8 mouse cellular contexts compared by ENCODE assay signal in the genomic region with DNA sequence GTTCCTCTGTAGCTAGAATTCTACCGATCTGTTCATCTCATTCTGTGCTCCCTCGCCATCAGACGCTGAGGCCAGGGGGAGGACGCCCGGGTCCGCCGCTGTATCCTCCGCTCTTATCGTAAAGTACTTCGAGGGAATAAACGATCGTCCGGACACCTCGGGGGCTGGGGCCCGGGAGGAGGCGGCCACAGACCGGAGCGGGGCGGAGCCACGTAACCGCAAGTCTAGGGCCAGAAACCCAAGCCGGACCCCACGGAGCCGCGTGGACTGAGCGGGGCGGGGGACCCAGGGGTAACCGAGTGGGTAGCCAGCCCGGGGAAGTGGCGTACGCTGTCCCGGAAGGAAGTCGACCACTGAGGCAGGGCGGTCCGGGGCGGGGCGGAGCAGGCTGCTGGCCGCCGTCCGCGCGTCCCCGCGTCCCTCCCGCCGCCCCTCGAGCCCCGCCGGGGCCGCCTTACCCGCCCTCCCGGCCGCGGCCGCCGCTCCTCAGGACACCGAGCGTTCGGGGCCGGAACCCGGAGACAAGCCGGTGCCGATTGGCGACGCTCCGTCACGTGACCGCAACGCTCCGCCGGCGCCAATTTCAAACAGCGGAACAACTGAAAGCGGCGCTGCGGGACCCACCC. TPM values are rescaled to one million over a fixed set of nuclear protein-coding genes. Genes with fewer than 3 reads are reported as not detected.
DNase-seq lines count a peak whose midpoint lies in the region; ATAC-seq and TF ChIP-seq lines count a peak whose summit lies in the region.

A gene (minus strand): TSS at position 531 of the 626 bp plus-strand sequence.
A gene (plus strand): TSS at position 587 of the 626 bp plus-strand sequence.

- peak; percentile 63 for TF ChIP-seq POLR2A in brain, embryonic 14.5 days (IDR thresholded peaks at IDR 0.05; ENCODE audit: borderline replicate concordance, extremely low read depth, insufficient read depth, insufficient read length, poor library complexity, severe bottlenecking)

- peaks cover 72% of the 10 kb centered on the region for H3K36me3 ChIP-seq in erythroblast, embryonic 14.5 days (ENCODE audit: control insufficient read depth)
- peaks cover 47% of the 10 kb centered on the region for H3K36me3 ChIP-seq in heart, embryonic 13.5 days
- H3K36me3 ChIP-seq in kidney, postnatal 0 days (ENCODE audit: insufficient read depth, low read length) = peaks cover 12% of the 10 kb centered on the region
- peaks cover 53% of the 10 kb centered on the region for H3K36me3 ChIP-seq in liver, embryonic 12.5 days
- no peaks in the 10 kb centered on the region for H3K36me3 ChIP-seq in splenic B cell, adult 2 months (ENCODE audit: control insufficient read depth, insufficient read depth, low read length, poor library complexity, severe bottlenecking)

- peak within 1 kb of the TSS; percentile 99 for H3K4me3 ChIP-seq in erythroblast, embryonic 14.5 days (replicated peaks)
- H3K4me3 ChIP-seq in heart, embryonic 13.5 days = peak within 1 kb of the TSS; percentile 76
- H3K4me3 ChIP-seq in kidney, postnatal 0 days (replicated peaks; ENCODE audit: low read depth, low read length) = peak within 1 kb of the TSS; percentile 85
- H3K4me3 ChIP-seq in liver, embryonic 12.5 days = peak within 1 kb of the TSS; percentile 99

- peak; percentile 90 for ATAC-seq in heart, embryonic 13.5 days (ENCODE audit: extremely low read depth, insufficient number of reproducible peaks, low FRiP score, low TSS enrichment)
- ATAC-seq in kidney, postnatal 0 days (replicated peaks; ENCODE audit: low FRiP score, low read depth) = peak; percentile 81
- peak; percentile 90 for ATAC-seq in liver, embryonic 12.5 days

- H3K27me3 ChIP-seq in erythroblast, embryonic 14.5 days (ENCODE audit: control insufficient read depth) = no peaks in the 10 kb centered on the region
- no peaks in the 10 kb centered on the region for H3K27me3 ChIP-seq in heart, embryonic 13.5 days (replicated peaks)
- no peaks in the 10 kb centered on the region for H3K27me3 ChIP-seq in kidney, postnatal 0 days (ENCODE audit: insufficient read depth, low read length)
- H3K27me3 ChIP-seq in liver, embryonic 12.5 days (replicated peaks) = no peaks in the 10 kb centered on the region
- H3K27me3 ChIP-seq in splenic B cell, adult 2 months (ENCODE audit: control insufficient read depth, insufficient read depth, low read length, poor library complexity, severe bottlenecking) = no peaks in the 10 kb centered on the region; the same call in 1 of the 2 replicates

- peak within 1 kb of the TSS; percentile 93 for H3K9ac ChIP-seq in heart, embryonic 13.5 days
- peak within 1 kb of the TSS; percentile 93 for H3K9ac ChIP-seq in kidney, postnatal 0 days (ENCODE audit: low read depth, low read length)
- peak within 1 kb of the TSS; percentile 97 for H3K9ac ChIP-seq in liver, embryonic 12.5 days

- under 1% methylated on average over 56 of the region's 76 CpGs for WGBS in heart, embryonic 13.5 days
- under 1% methylated on average over 56 of the region's 76 CpGs for WGBS in kidney, postnatal 0 days
- under 1% methylated on average over 55 of the region's 76 CpGs for WGBS in liver, embryonic 12.5 days (ENCODE audit: insufficient replicate concordance)

- H3K27ac ChIP-seq in heart, embryonic 13.5 days (replicated peaks) = peak within 1 kb of the TSS; percentile 95
- peak within 1 kb of the TSS; percentile 93 for H3K27ac ChIP-seq in kidney, postnatal 0 days
- H3K27ac ChIP-seq in liver, embryonic 12.5 days = peak within 1 kb of the TSS; percentile 94

- DNase-seq in CD4-positive, CD25-positive, alpha-beta regulatory T cell, adult 2 months (ENCODE audit: low read depth, low spot score) = peak; percentile 90
- DNase-seq in brain, embryonic 14.5 days (ENCODE audit: low read depth) = peak; percentile 92
- DNase-seq in kidney, postnatal 0 days (ENCODE audit: low spot score) = peak; percentile 84
- DNase-seq in naive thymus-derived CD4-positive, alpha-beta T cell, adult 2 months (ENCODE audit: low read depth) = peak; percentile 89
- peak; percentile 87 for DNase-seq in splenic B cell, adult 2 months (ENCODE audit: low read depth, low spot score)

- peak within 1 kb of the TSS; percentile 83 for H3K4me2 ChIP-seq in heart, embryonic 13.5 days
- H3K4me2 ChIP-seq in kidney, postnatal 0 days (ENCODE audit: low read length) = peak within 1 kb of the TSS; percentile 87
- peak within 1 kb of the TSS; percentile 85 for H3K4me2 ChIP-seq in liver, embryonic 12.5 days

- H3K9me3 ChIP-seq in erythroblast, embryonic 14.5 days (ENCODE audit: control insufficient read depth, low read length) = no peaks in the 10 kb centered on the region
- no peaks in the 10 kb centered on the region for H3K9me3 ChIP-seq in heart, embryonic 13.5 days
- no peaks in the 10 kb centered on the region for H3K9me3 ChIP-seq in kidney, postnatal 0 days (replicated peaks; ENCODE audit: low read length)
- H3K9me3 ChIP-seq in liver, embryonic 12.5 days (replicated peaks) = no peaks in the 10 kb centered on the region

- no peak for TF ChIP-seq CTCF in brain, embryonic 14.5 days (IDR thresholded peaks at IDR 0.05; ENCODE audit: borderline replicate concordance, extremely low read depth, insufficient read depth, insufficient read length)
- TF ChIP-seq CTCF in kidney, postnatal 0 days (IDR thresholded peaks at IDR 0.05; ENCODE audit: low read depth) = no peak

- peaks cover 56% of the 10 kb centered on the region for H3K4me1 ChIP-seq in erythroblast, embryonic 14.5 days (ENCODE audit: control insufficient read depth)
- H3K4me1 ChIP-seq in heart, embryonic 13.5 days = peaks cover 39% of the 10 kb centered on the region
- 0 out of 2 replicates have a peak, but pooled peaks cover 8% of the 10 kb centered on the region for H3K4me1 ChIP-seq in kidney, postnatal 0 days (replicated peaks; ENCODE audit: insufficient read depth, low read length)
- H3K4me1 ChIP-seq in liver, embryonic 12.5 days = peaks cover 50% of the 10 kb centered on the region

RNA-seq across cellular contexts. Expression of the first gene that starts in this region (rescaled TPM):
- polyA plus RNA-seq in brain, embryonic 14.5 days (2012; rRNA removed) = 35.0 and 43.8 TPM in 2 replicates
- polyA plus RNA-seq in erythroblast, embryonic 14.5 days (2012) = 9.8 and 9.9 TPM in 2 replicates
- polyA plus RNA-seq in heart, embryonic 13.5 days (2015; fragmentation: Nextera tagmentation; extraction: Ambion mirVana) = 71.8 and 82.5 TPM in 2 replicates
- 68.3 and 73.9 TPM in 2 replicates for polyA plus RNA-seq in kidney, postnatal 0 days (2015; fragmentation: Nextera tagmentation; extraction: Ambion mirVana)
- 78.6 and 81.0 TPM in 2 replicates for polyA plus RNA-seq in liver, embryonic 12.5 days (2016; fragmentation: Nextera tagmentation; extraction: Ambion mirVana)

RNA-seq across cellular contexts. Expression of the second gene that starts in this region (rescaled TPM):
- polyA plus RNA-seq in brain, embryonic 14.5 days (2012; rRNA removed) = 38.3 and 70.8 TPM in 2 replicates
- 8.2 and 8.8 TPM in 2 replicates for polyA plus RNA-seq in erythroblast, embryonic 14.5 days (2012)
- polyA plus RNA-seq in heart, embryonic 13.5 days (2015; fragmentation: Nextera tagmentation; extraction: Ambion mirVana) = 23.6 and 23.7 TPM in 2 replicates
- 11.8 TPM in 2 replicates for polyA plus RNA-seq in kidney, postnatal 0 days (2015; fragmentation: Nextera tagmentation; extraction: Ambion mirVana)
- 24.5 and 26.6 TPM in 2 replicates for polyA plus RNA-seq in liver, embryonic 12.5 days (2016; fragmentation: Nextera tagmentation; extraction: Ambion mirVana)

Comparison
In these comparisons a context has a peak if more than half of its experiments do, and no peak if none do; other contexts are left out.
1. Peak in every context shown above with its lines: DNase-seq, ATAC-seq, H3K4me3 ChIP-seq and H3K27ac ChIP-seq.